Mouse (Mus musculus): ENCODE measurements around the gene Klf15. TPM values are rescaled to one million over a fixed set of nuclear protein-coding genes. Genes with fewer than 3 reads are reported as not detected.
A peak's percentile ranks its signal among the peaks of the same experiment; 100 is the strongest.

Gene Klf15
- total RNA-seq, 2 experiments from 2014 or later: not detected

GRCm38 (mm10) chr6:90463228-90463862 is 969 bp downstream of the Klf15 start:
- peak; percentile 38; the same call in 1 of the 2 replicates for ATAC-seq (replicated peaks; ENCODE audit: poor library complexity, severe bottlenecking)

- ATAC-seq (replicated peaks; ENCODE audit: poor library complexity, severe bottlenecking): no peak
Measured at GRCm38 (mm10) chr6:90463890-90464421, 1.6 kb downstream of the Klf15 start.

DNA sequence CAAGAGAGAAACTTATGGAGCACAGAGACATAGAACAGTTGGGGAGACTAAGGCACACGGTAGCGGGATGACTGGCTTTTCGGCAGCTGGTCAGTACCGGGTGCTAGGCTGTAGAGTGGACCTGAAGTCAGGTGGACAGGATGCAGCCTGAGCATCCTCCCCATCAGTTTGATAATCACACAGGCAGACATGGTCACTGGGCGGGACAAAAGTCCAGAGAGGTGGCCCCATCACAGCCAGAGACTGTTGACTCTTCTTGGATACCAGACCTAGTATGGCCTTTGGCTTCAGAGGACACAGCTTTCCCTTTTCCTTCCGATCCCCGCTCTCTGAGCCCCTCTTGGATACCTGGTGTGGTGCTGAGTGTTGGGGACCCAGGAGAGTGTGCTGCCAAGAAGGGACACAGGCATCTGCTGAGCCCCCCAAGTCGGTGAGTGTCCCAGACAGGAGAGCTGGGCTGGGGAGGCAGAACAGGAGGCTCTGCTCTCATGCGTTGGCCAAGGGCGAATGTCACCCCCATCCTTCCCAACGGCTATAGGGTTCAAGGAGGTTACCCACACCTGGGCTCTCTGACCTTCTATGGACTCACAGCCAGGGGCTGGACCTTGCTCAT is 2.8 kb downstream of the Klf15 start:
- ATAC-seq (replicated peaks; ENCODE audit: poor library complexity, severe bottlenecking): no peak

- no peak for ATAC-seq (replicated peaks; ENCODE audit: poor library complexity, severe bottlenecking)
Measured at GRCm38 (mm10) chr6:90466079-90466478, 3.7 kb downstream of the Klf15 start.

DNA sequence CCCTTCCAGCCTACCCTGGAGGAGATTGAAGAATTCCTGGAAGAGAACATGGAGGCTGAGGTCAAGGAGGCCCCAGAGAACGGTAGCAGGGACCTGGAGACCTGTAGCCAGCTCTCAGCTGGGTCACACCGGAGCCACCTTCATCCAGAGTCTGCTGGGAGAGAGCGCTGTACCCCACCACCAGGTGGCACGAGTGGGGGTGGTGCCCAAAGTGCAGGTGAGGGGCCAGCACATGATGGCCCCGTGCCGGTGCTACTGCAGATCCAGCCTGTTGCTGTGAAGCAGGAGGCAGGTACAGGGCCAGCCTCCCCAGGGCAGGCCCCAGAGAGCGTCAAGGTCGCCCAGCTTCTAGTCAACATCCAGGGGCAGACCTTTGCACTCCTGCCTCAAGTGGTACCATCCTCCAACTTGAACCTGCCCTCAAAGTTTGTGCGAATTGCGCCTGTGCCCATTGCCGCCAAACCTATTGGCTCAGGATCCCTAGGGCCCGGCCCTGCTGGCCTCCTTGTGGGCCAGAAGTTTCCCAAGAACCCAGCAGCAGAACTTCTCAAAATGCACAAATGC is 4.6 kb downstream of the Klf15 start:
- no peak for ATAC-seq (replicated peaks; ENCODE audit: poor library complexity, severe bottlenecking)

DNA sequence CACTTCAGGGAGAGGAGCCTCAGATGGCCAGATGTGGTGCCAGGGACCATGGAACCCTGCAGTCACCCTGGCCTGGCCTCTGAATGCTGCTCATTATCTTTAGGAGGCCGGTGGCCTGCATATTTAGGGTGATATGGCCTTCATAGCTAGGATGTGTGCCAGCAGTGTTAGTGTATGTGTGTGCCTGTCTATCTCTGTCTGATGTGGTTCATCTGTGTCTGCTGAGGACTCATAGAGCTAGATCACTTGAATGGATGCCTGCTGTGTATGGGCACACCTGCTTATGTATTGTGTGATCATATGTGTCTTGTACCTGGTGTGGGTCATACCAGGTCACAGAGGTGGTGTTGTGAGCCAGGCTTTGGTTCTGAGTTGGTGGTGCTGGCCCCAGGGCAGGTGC is 5.8 kb downstream of the Klf15 start:
- ATAC-seq (replicated peaks; ENCODE audit: poor library complexity, severe bottlenecking): no peak

DNA sequence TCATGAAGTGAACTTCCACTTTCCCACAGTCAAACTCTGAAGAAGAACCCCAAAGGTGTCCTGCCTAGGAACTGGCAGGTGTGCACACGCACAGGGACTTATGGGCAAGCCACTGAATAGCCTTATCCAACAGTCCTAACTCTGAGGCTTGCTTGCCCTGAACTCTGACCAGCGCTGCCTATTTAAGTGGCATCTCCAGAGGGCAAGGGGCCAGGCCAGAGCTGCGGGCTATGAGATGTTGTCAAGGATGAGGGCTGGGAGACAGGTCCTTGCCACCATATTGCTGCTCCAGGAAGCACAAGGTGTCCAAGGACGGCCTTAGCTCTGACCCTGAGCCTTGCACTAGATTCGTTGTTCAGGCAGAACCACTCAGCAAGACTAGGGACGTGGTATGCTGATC is 6.7 kb downstream of the Klf15 start:
- ATAC-seq (replicated peaks; ENCODE audit: poor library complexity, severe bottlenecking): no peak

DNA sequence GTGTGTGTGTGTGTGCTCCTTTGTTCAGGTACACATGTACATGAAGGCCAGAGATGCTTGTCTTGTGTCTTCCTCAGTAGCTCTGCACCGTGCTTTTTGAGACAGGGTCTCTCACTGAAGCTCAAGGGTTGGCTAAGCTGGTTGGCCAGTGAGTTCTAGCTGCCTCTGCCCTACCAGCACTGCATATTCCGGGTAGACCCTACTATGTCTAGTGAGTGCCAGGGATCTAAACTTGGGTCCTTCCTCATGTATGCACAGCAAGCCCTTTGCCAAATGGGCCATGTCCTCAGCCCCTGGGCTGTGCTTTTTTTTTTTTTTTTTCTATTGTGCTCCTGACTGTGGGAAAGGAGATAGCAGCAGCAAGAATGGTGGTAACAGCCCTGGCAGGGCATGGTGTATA is 7.9 kb downstream of the Klf15 start:
- ATAC-seq (replicated peaks; ENCODE audit: poor library complexity, severe bottlenecking): no peak

DNA sequence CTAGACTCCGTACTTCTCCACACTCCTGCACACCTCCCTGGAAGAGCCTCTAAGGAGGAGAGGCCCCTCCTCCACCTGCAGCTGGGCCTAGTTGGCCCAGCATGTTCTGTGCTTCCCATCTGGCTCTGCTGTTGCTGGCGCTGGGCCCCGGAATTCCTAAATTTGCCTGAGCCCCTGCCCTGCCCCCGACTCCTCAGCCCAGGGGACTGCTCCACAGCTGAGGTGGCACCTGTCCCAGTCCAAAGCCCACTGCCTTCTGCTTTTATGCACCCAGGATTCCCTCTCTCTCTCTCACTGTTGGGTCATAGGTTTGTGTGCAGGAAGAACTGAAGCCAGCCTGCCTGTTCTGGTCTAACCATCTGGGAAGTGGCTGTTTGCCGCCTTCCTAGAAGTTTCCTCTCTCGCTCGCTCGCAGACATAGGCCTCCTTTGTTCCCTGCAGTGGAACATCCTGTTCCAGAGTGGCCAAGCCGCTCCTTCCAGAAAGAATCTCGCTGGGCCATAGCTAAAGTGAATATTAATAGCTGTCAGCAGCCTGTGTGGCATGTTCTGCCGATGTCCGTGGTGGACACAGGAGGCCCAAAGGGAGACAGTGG is 8.7 kb downstream of the Klf15 start:
- ATAC-seq (replicated peaks; ENCODE audit: poor library complexity, severe bottlenecking): no peak

- no peak for ATAC-seq (replicated peaks; ENCODE audit: poor library complexity, severe bottlenecking)
Measured at GRCm38 (mm10) chr6:90472079-90472478, 9.7 kb downstream of the Klf15 start.

GRCm38 (mm10) chr6:90472697-90473096 is 10.3 kb downstream of the Klf15 start:
- no peak for ATAC-seq (replicated peaks; ENCODE audit: poor library complexity, severe bottlenecking)

DNA sequence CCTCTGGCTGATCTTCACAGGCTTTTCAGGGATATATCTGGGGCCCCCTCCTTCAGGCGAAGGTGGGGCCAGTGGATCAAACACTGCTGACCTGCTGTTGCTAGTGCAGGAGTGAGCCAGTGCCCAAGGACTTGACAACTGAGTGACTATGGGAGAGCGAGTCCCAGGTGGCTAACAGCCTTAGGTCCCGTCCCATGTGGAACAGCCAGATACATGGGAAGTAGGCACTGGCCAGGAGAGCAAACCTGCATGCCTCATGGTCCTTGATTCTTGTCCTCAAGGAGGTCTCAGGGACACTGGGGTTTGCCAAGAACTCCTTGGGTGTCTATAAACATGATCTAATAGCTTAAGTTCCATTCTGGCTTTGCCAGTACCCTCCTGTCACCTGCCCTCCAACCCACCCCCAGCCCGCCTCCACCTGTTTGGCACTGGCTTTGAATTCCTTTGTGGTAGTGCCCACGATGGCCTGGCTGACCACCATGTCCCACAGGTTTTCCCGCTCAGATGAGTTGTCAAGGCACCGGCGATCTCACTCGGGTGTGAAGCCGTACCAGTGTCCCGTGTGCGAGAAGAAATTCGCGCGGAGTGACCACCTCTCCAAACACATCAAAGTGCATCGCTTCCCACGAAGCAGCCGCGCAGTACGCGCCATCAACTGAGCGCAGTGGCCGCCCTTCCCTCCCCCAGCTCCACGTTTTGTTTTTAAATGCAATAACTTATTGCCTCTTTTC is 11.4 kb downstream of the Klf15 start:
- no peak for ATAC-seq (replicated peaks; ENCODE audit: poor library complexity, severe bottlenecking)

GRCm38 (mm10) chr6:90474361-90474750 is 12.0 kb downstream of the Klf15 start:
- ATAC-seq (replicated peaks; ENCODE audit: poor library complexity, severe bottlenecking): no peak

- no peak for ATAC-seq (replicated peaks; ENCODE audit: poor library complexity, severe bottlenecking)
Measured at GRCm38 (mm10) chr6:90475176-90475853, 12.9 kb downstream of the Klf15 start.

DNA sequence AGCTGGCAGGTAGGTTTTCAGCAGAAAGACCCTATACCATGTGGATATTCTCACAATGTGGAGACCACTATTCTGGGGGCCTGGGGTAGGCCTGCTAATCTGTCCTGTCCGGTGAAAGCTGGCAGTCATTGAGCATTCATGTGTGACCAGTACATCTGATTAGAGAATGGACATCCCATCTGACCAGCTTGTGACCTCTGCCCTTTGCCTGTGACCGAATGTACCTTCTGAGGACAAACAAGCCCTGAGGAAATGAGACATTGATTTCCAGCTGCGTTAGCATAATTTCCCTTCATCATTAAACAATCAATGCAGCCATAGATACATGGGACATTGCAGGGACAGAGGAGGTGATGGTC is 13.5 kb downstream of the Klf15 start:
- no peak for ATAC-seq (replicated peaks; ENCODE audit: poor library complexity, severe bottlenecking)

GRCm38 (mm10) chr6:90476941-90477518 is 14.7 kb downstream of the Klf15 start:
- peak; percentile 60 for ATAC-seq (replicated peaks; ENCODE audit: poor library complexity, severe bottlenecking)

DNA sequence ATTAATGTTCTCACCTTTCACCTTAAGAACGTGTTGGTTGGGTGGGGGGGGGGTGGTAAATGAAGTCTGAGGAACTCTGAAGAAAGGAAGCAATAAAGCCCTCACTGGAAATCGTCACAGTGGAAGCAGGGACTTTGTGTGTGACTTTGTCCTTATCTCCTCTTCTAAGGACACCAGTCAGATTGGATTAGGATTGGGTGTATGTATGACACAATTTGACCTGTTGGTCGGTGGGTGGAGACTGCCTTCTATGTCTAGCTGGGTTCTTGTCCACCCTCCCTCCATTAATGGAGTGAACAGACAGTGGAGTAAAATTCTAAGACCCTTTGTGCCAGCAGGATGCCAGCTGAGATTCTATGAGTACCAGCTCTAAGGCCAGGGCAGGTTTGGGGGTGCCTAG is 21.9 kb downstream of the Klf15 start:
- no peak for ATAC-seq (replicated peaks; ENCODE audit: poor library complexity, severe bottlenecking)

- no peak for ATAC-seq (replicated peaks; ENCODE audit: poor library complexity, severe bottlenecking)
Measured at GRCm38 (mm10) chr6:90484876-90485275, 22.5 kb downstream of the Klf15 start.

GRCm38 (mm10) chr6:90486176-90486921 is 24.0 kb downstream of the Klf15 start, which contains the start of gene Aldh1l1:
TSS of gene Aldh1l1 (plus strand) at chr6:90486427.
- ATAC-seq (replicated peaks; ENCODE audit: poor library complexity, severe bottlenecking): no peak
